29 mouse cellular contexts compared by ENCODE assay signal in the genomic region with DNA sequence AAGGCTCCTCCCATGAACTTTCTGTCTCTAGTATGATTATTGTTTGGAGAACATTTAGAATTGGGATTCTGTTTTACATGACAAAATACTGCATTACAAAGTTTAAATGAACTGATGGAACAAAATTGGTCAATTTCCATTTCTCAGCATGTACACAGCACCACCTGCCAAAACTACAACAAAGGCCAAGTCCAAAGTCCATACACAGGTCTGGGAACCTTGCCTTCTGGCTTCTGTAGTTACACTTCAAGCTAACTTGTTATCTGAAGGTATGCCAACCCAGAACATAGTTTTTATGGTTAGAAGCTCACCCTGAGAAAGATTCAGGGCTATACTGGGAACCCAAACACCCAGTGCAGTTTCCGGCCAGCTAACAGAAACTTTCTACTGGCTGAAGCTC. TPM values are rescaled to one million over a fixed set of nuclear protein-coding genes. Genes with fewer than 3 reads are reported as not detected.
A peak's percentile ranks its signal among the peaks of the same experiment; 100 is the strongest.
DNase-seq lines count a peak whose midpoint lies in the region; ATAC-seq and TF ChIP-seq lines count a peak whose summit lies in the region.
"Had no signal": no experiment of that assay in that cellular context is flagged by ENCODE, and none has a peak within 500 bp of the region (broad histone marks: within the 10 kb centered on the region; RNA-seq: fewer than 3 reads in every experiment).

No protein-coding gene starts in this region.

- ATAC-seq in kidney, embryonic 15.5 days (replicated peaks; ENCODE audit: low FRiP score): no peak
- ATAC-seq in intestine, embryonic 15.5 days: peak; percentile 80
- 0 out of 2 replicates have a peak, but pooled peaks have one; percentile 54 for ATAC-seq in intestine, postnatal 0 days
- peak; percentile 68; the same call in 1 of the 2 replicates for ATAC-seq in stomach, embryonic 15.5 days (ENCODE audit: insufficient read depth, low FRiP score, low read depth)
- ATAC-seq: forebrain, postnatal 0 days; hindbrain, embryonic 16.5 days had no signal

- no peaks in the 10 kb centered on the region for H3K9me3 ChIP-seq in kidney, embryonic 15.5 days (replicated peaks)
- no peaks in the 10 kb centered on the region for H3K9me3 ChIP-seq in intestine, embryonic 15.5 days
- H3K9me3 ChIP-seq in intestine, postnatal 0 days (ENCODE audit: control insufficient read depth): no peaks in the 10 kb centered on the region
- H3K9me3 ChIP-seq in stomach, embryonic 15.5 days: no peaks in the 10 kb centered on the region
- H3K9me3 ChIP-seq: embryonic facial prominence, embryonic 10.5 days; embryonic facial prominence, embryonic 15.5 days; forebrain, embryonic 12.5 days; limb, embryonic 10.5 days; limb, embryonic 15.5 days; megakaryocyte, embryonic 14.5 days; midbrain, embryonic 12.5 days; neural tube, embryonic 12.5 days had no signal

- no peak overlapping the region for H3K27ac ChIP-seq in kidney, embryonic 15.5 days
- no peak overlapping the region for H3K27ac ChIP-seq in intestine, embryonic 15.5 days
- H3K27ac ChIP-seq in intestine, postnatal 0 days (ENCODE audit: low read depth, low read length): no peak overlapping the region
- H3K27ac ChIP-seq in stomach, embryonic 15.5 days: no peak overlapping the region
- H3K27ac ChIP-seq: embryonic facial prominence, embryonic 10.5 days; embryonic facial prominence, embryonic 15.5 days; forebrain, embryonic 12.5 days; kidney, postnatal 0 days; limb, embryonic 10.5 days; limb, embryonic 15.5 days; midbrain, embryonic 12.5 days; neural tube, embryonic 12.5 days had no signal

- H3K4me1 ChIP-seq in kidney, embryonic 15.5 days: no peaks in the 10 kb centered on the region
- no peaks in the 10 kb centered on the region for H3K4me1 ChIP-seq in intestine, embryonic 15.5 days (replicated peaks)
- H3K4me1 ChIP-seq in intestine, postnatal 0 days (replicated peaks; ENCODE audit: control insufficient read depth, insufficient read depth, low read length): no peaks in the 10 kb centered on the region
- no peaks in the 10 kb centered on the region for H3K4me1 ChIP-seq in stomach, embryonic 15.5 days
- H3K4me1 ChIP-seq: embryonic facial prominence, embryonic 10.5 days; embryonic facial prominence, embryonic 15.5 days; forebrain, embryonic 12.5 days; limb, embryonic 10.5 days; limb, embryonic 15.5 days; megakaryocyte, embryonic 14.5 days; midbrain, embryonic 12.5 days; neural tube, embryonic 12.5 days had no signal

- no peak overlapping the region for H3K4me3 ChIP-seq in kidney, embryonic 15.5 days (replicated peaks)
- no peak overlapping the region for H3K4me3 ChIP-seq in intestine, embryonic 15.5 days (replicated peaks)
- no peak overlapping the region for H3K4me3 ChIP-seq in intestine, postnatal 0 days (ENCODE audit: low read depth, low read length)
- no peak overlapping the region for H3K4me3 ChIP-seq in stomach, embryonic 15.5 days (replicated peaks)
- H3K4me3 ChIP-seq: embryonic facial prominence, embryonic 10.5 days; embryonic facial prominence, embryonic 15.5 days; forebrain, embryonic 12.5 days; limb, embryonic 10.5 days; limb, embryonic 15.5 days; megakaryocyte, embryonic 14.5 days; midbrain, embryonic 12.5 days; myocyte; neural tube, embryonic 12.5 days had no signal

- H3K9ac ChIP-seq in kidney, embryonic 15.5 days: no peak overlapping the region
- no peak overlapping the region for H3K9ac ChIP-seq in intestine, embryonic 15.5 days
- H3K9ac ChIP-seq in intestine, postnatal 0 days (ENCODE audit: low read depth, low read length): no peak overlapping the region
- H3K9ac ChIP-seq in stomach, embryonic 15.5 days: no peak overlapping the region
- H3K9ac ChIP-seq: embryonic facial prominence, embryonic 15.5 days; forebrain, embryonic 12.5 days; forebrain, postnatal 0 days; limb, embryonic 15.5 days; midbrain, embryonic 12.5 days; neural tube, embryonic 12.5 days had no signal

- DNase-seq in kidney, adult 8-10 months: peak; percentile 75 to 77
- DNase-seq in thymus, adult 18-20 months: no peak
- DNase-seq in layer of hippocampus, adult 9-11 months: no peak
- DNase-seq: adrenal gland, adult 2 months; adrenal gland, postnatal 36 days; B cell, adult 2 months; cerebellum, adult 2 months; cerebellum, postnatal 14 days; forebrain, postnatal 0 days; heart, postnatal 14 days; lung, postnatal 4 days; right cerebral cortex, adult 18-20 months; right cerebral cortex, postnatal 4 days; thymus, postnatal 4 days had no signal

- TF ChIP-seq CTCF in intestine, postnatal 0 days (IDR thresholded peaks at IDR 0.05; ENCODE audit: low read depth): no peak

- H3K4me2 ChIP-seq in kidney, embryonic 15.5 days: no peak overlapping the region
- no peak overlapping the region for H3K4me2 ChIP-seq in intestine, embryonic 15.5 days (replicated peaks)
- no peak overlapping the region for H3K4me2 ChIP-seq in intestine, postnatal 0 days (replicated peaks; ENCODE audit: low read depth)
- no peak overlapping the region for H3K4me2 ChIP-seq in stomach, embryonic 15.5 days
- H3K4me2 ChIP-seq: embryonic facial prominence, embryonic 15.5 days; forebrain, embryonic 12.5 days; limb, embryonic 15.5 days; midbrain, embryonic 12.5 days; neural tube, embryonic 12.5 days had no signal

- H3K36me3 ChIP-seq in kidney, embryonic 15.5 days: peaks cover 49% of the 10 kb centered on the region
- H3K36me3 ChIP-seq in intestine, embryonic 15.5 days: no peaks in the 10 kb centered on the region
- 0 out of 2 replicates have a peak, but pooled peaks cover 12% of the 10 kb centered on the region for H3K36me3 ChIP-seq in intestine, postnatal 0 days (ENCODE audit: control insufficient read depth, insufficient read depth)
- H3K36me3 ChIP-seq in stomach, embryonic 15.5 days: peaks cover 7% of the 10 kb centered on the region

- no peaks in the 10 kb centered on the region for H3K27me3 ChIP-seq in kidney, embryonic 15.5 days
- no peaks in the 10 kb centered on the region for H3K27me3 ChIP-seq in intestine, embryonic 15.5 days (replicated peaks)
- no peaks in the 10 kb centered on the region for H3K27me3 ChIP-seq in intestine, postnatal 0 days (replicated peaks; ENCODE audit: control insufficient read depth, insufficient read depth, low read length)
- no peaks in the 10 kb centered on the region for H3K27me3 ChIP-seq in stomach, embryonic 15.5 days (replicated peaks)
- H3K27me3 ChIP-seq: embryonic facial prominence, embryonic 15.5 days; forebrain, embryonic 12.5 days; limb, embryonic 15.5 days; megakaryocyte, embryonic 14.5 days; midbrain, embryonic 12.5 days; neural tube, embryonic 12.5 days had no signal

- WGBS in kidney, embryonic 15.5 days: 97% methylated on average over 1 of the region's 1 CpGs
- 87% methylated on average over 1 of the region's 1 CpGs for WGBS in intestine, embryonic 15.5 days
- 59% methylated on average over 1 of the region's 1 CpGs for WGBS in intestine, postnatal 0 days
- 90% methylated on average over 1 of the region's 1 CpGs for WGBS in stomach, embryonic 15.5 days

RNA-seq across cellular contexts. Expression of gene Angptl1, which starts 19.1 kb away (rescaled TPM):
- 2.1 and 3.2 TPM in 2 replicates for polyA plus RNA-seq in kidney, embryonic 15.5 days (2015; fragmentation: Nextera tagmentation; extraction: Ambion mirVana)
- polyA plus RNA-seq in intestine, embryonic 15.5 days (2015; fragmentation: Nextera tagmentation; extraction: Ambion mirVana): 29.4 and 29.6 TPM in 2 replicates
- polyA plus RNA-seq in intestine, postnatal 0 days (2015; fragmentation: Nextera tagmentation; extraction: Ambion mirVana): 18.8 and 20.9 TPM in 2 replicates
- 17.1 and 17.8 TPM in 2 replicates for polyA plus RNA-seq in stomach, embryonic 15.5 days (2015; fragmentation: Nextera tagmentation; extraction: Ambion mirVana)

Comparison
In these comparisons a context has a peak if more than half of its experiments do, and no peak if none do; other contexts are left out.
1. DNase-seq: peak in kidney, adult 8-10 months (2 of 2); none in thymus, adult 18-20 months (0 of 2) and layer of hippocampus, adult 9-11 months (single experiment).